Mouse (Mus musculus): Measurements from ENCODE around the gene Ipo11. TPM values are rescaled to one million over a fixed set of nuclear protein-coding genes. Genes with fewer than 3 reads are reported as not detected.

Ipo11 gene
- total RNA-seq, 2 experiments from 2014 or later: 31.8 to 42.3 TPM

Other genes with a start within 250 kb of the Ipo11 start
- gene Dimt1, start 10.2 kb upstream of the Ipo11 start, total RNA-seq (2014; fragmentation: Nextera tagmentation): 22.9 and 36.8 TPM in 2 replicates
- 15.4 and 23.5 TPM in 2 replicates for gene Dimt1, start 10.2 kb upstream of the Ipo11 start, total RNA-seq (2017)
- 29.9 and 54.5 TPM in 2 replicates for gene Kif2a, start 85.2 kb upstream of the Ipo11 start, total RNA-seq (2014; fragmentation: Nextera tagmentation)
- gene Kif2a, start 85.2 kb upstream of the Ipo11 start, total RNA-seq (2017): 14.7 and 20.3 TPM in 2 replicates

All from granulocyte monocyte progenitor cell, adult 5-6 weeks (primary cell).